Comparison of ENCODE assay signal across 8 mouse cellular contexts in the genomic region with DNA sequence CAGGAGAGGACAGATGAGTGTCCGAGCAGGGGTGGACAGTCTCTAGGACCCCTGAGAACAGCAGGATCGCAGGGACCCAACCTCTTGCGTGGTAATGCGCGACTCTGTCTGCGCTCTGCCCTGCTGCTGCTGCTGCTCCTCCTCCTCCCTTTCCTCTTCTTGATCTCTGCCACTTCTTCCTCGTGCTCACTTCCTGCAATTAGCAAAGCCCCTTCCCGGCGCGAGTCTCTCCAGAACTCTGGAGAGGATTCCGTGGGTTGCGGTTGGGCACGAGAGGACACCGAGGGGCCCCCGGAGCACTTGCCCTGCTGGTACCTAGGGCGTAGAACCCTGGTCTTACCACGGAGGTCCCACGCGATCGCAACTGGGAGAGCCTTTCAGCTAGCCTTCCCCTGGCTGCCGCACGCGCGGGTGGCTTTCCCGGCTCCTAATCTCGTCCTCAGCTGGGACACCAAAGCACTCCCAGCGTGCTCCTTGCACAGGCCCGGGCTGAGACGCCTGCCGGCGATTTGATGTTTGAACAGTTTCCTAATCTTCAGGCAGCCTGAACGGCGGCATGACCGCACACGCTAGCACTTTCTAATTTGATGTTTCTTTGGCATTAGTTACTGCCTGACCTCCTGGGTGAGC. TPM values are rescaled to one million over a fixed set of nuclear protein-coding genes. Genes with fewer than 3 reads are reported as not detected.
A peak's percentile ranks its signal among the peaks of the same experiment; 100 is the strongest.
DNase-seq lines count a peak whose midpoint lies in the region; ATAC-seq lines count a peak whose summit lies in the region.

A gene (minus strand): TSS at position 484 of the 630 bp plus-strand sequence.

- no peaks in the 10 kb centered on the region for H3K9me3 ChIP-seq in embryonic facial prominence, embryonic 10.5 days
- no peaks in the 10 kb centered on the region for H3K9me3 ChIP-seq in liver, embryonic 11.5 days (ENCODE audit: control insufficient read depth, low read length)
- H3K9me3 ChIP-seq in midbrain, embryonic 16.5 days (replicated peaks; ENCODE audit: control insufficient read depth, low read length, poor library complexity, severe bottlenecking), result no peaks in the 10 kb centered on the region

- peak; percentile 55 to 65 for DNase-seq in cerebellum, postnatal 10 days
- DNase-seq in cerebellum, adult 11-12 months, result no peak
- DNase-seq in embryonic facial prominence, embryonic 10.5 days (ENCODE audit: low spot score), result peak; percentile 83
- DNase-seq in heart, adult 8-10 months (ENCODE audit: low spot score), result peak; percentile 35
- peak; percentile 42 for DNase-seq in kidney, adult 11 months
- peak; percentile 61 for DNase-seq in liver, embryonic 11.5 days (ENCODE audit: low spot score)
- DNase-seq in spleen, postnatal 4 days (ENCODE audit: low spot score in 2 of 2), result peak; percentile 49 to 78

- H3K27ac ChIP-seq in embryonic facial prominence, embryonic 10.5 days (replicated peaks), result peak within 1 kb of the TSS; percentile 81
- no peak within 1 kb of the TSS for H3K27ac ChIP-seq in liver, embryonic 11.5 days (ENCODE audit: low read depth, low read length)
- H3K27ac ChIP-seq in midbrain, embryonic 16.5 days (ENCODE audit: low read length), result no peak within 1 kb of the TSS

- H3K36me3 ChIP-seq in embryonic facial prominence, embryonic 10.5 days (replicated peaks), result no peaks in the 10 kb centered on the region
- no peaks in the 10 kb centered on the region for H3K36me3 ChIP-seq in liver, embryonic 11.5 days (ENCODE audit: control insufficient read depth, insufficient read depth, low read length)
- no peaks in the 10 kb centered on the region for H3K36me3 ChIP-seq in midbrain, embryonic 16.5 days (ENCODE audit: control insufficient read depth, insufficient read depth, low read length)

- WGBS in embryonic facial prominence, embryonic 10.5 days, result under 1% methylated on average over 35 of the region's 35 CpGs
- WGBS in liver, embryonic 11.5 days, result under 1% methylated on average over 35 of the region's 35 CpGs
- under 1% methylated on average over 35 of the region's 35 CpGs for WGBS in midbrain, embryonic 16.5 days

- H3K9ac ChIP-seq in liver, embryonic 11.5 days (ENCODE audit: low read depth, low read length), result peak within 1 kb of the TSS; percentile 53
- H3K9ac ChIP-seq in midbrain, embryonic 16.5 days (ENCODE audit: low read depth, low read length), result peak within 1 kb of the TSS; percentile 58

- H3K27me3 ChIP-seq in embryonic facial prominence, embryonic 10.5 days (replicated peaks; ENCODE audit: low read depth, poor library complexity, severe bottlenecking), result peaks cover 39% of the 10 kb centered on the region
- H3K27me3 ChIP-seq in liver, embryonic 11.5 days (replicated peaks; ENCODE audit: control insufficient read depth, insufficient read depth, low read length), result peaks cover 26% of the 10 kb centered on the region
- H3K27me3 ChIP-seq in midbrain, embryonic 16.5 days (ENCODE audit: control insufficient read depth, insufficient read depth, low read depth, low read length), result peaks cover 7% of the 10 kb centered on the region

- peak within 1 kb of the TSS; percentile 85 for H3K4me2 ChIP-seq in liver, embryonic 11.5 days
- H3K4me2 ChIP-seq in midbrain, embryonic 16.5 days (ENCODE audit: low read length), result peak within 1 kb of the TSS; percentile 99

- H3K4me1 ChIP-seq in embryonic facial prominence, embryonic 10.5 days, result peaks cover 9% of the 10 kb centered on the region
- no peaks in the 10 kb centered on the region for H3K4me1 ChIP-seq in liver, embryonic 11.5 days (replicated peaks; ENCODE audit: control insufficient read depth, insufficient read depth, low read length)
- no peaks in the 10 kb centered on the region; the same call in 1 of the 2 replicates for H3K4me1 ChIP-seq in midbrain, embryonic 16.5 days (ENCODE audit: control insufficient read depth, insufficient read depth, low read length)

- peak within 1 kb of the TSS; percentile 72 for H3K4me3 ChIP-seq in embryonic facial prominence, embryonic 10.5 days
- peak within 1 kb of the TSS; percentile 53 for H3K4me3 ChIP-seq in liver, embryonic 11.5 days (ENCODE audit: low read depth, low read length)
- peak within 1 kb of the TSS; percentile 61 for H3K4me3 ChIP-seq in midbrain, embryonic 16.5 days (ENCODE audit: low read depth, low read length)

- peak; percentile 68 for ATAC-seq in liver, embryonic 11.5 days (replicated peaks; ENCODE audit: low FRiP score)
- ATAC-seq in midbrain, embryonic 16.5 days, result peak; percentile 82

RNA-seq across cellular contexts. Expression of the gene that starts here (rescaled TPM):
- polyA plus RNA-seq in embryonic facial prominence, embryonic 10.5 days (2016; fragmentation: Nextera tagmentation; extraction: Ambion mirVana), result 2.6 and 2.7 TPM in 2 replicates
- total RNA-seq in heart, adult 8-10 months (2022), result under 1 TPM in 1 of 4 experiments, not detected in 3; 0.16 TPM
- 0.34 and 0.42 TPM in 2 replicates for polyA plus RNA-seq in liver, embryonic 11.5 days (2014; fragmentation: Nextera tagmentation; extraction: Ambion mirVana)
- polyA plus RNA-seq in midbrain, embryonic 16.5 days (2015; fragmentation: Nextera tagmentation; extraction: Ambion mirVana), result 1.9 and 2.5 TPM in 2 replicates

Comparison
In these comparisons a context has a peak if more than half of its experiments do, and no peak if none do; other contexts are left out.
1. Peak in DNase-seq in heart, adult 8-10 months; RNA of the gene not detected or under 1 TPM.
2. Peak in DNase-seq, ATAC-seq, H3K4me3 ChIP-seq, H3K9ac ChIP-seq and H3K4me2 ChIP-seq in liver, embryonic 11.5 days; RNA of the gene not detected or under 1 TPM.